Mouse (Mus musculus) ES-E14 (cell line): Measurements from ENCODE around the gene 2210010C04Rik.

Experiments used
- MAFK ChIP-seq: IDR thresholded peaks from 2 replicates; pipeline ENCODE4 v1.6.1; 2014; ENCODE audit warnings: mild to moderate bottlenecking, low read depth, low read length, inconsistent platforms; ENCODE audit not compliant: insufficient read depth
- ZC3H11A ChIP-seq: IDR thresholded peaks from 2 replicates; pipeline ENCODE4 v1.6.1; 2012; ENCODE audit warnings: low read depth, mild to moderate bottlenecking, inconsistent platforms, low read length, borderline replicate concordance

GRCm38 (mm10) chr6:41051824-41052223 lies 16.5 kb upstream of the 2210010C04Rik start:
- TF ChIP-seq MAFK (no peak), ZC3H11A (no peak)
